Comparison of ENCODE assay signal across 21 mouse cellular contexts in genomic region chr5:73500867-73501440, GRCm38 (mm10). TPM values are rescaled to one million over a fixed set of nuclear protein-coding genes. Genes with fewer than 3 reads are reported as not detected.
DNase-seq lines count a peak whose midpoint lies in the region; ATAC-seq and TF ChIP-seq lines count a peak whose summit lies in the region.
"Had no signal": no experiment of that assay in that cellular context is flagged by ENCODE, and none has a peak within 500 bp of the region (broad histone marks: within the 10 kb centered on the region; RNA-seq: fewer than 3 reads in every experiment).

No protein-coding gene starts in this region.

- H3K4me2 ChIP-seq in forebrain, postnatal 0 days (ENCODE audit: low read depth), result no peak overlapping the region
- H3K4me2 ChIP-seq in forebrain, embryonic 16.5 days (ENCODE audit: low read length), result no peak overlapping the region
- no peak overlapping the region for H3K4me2 ChIP-seq in kidney, embryonic 14.5 days (replicated peaks; ENCODE audit: low read depth, low read length)
- no peak overlapping the region for H3K4me2 ChIP-seq in liver, postnatal 0 days (ENCODE audit: low read depth, low read length)
- H3K4me2 ChIP-seq: embryonic facial prominence, embryonic 12.5 days; limb, embryonic 13.5 days; lung, embryonic 15.5 days; midbrain, embryonic 12.5 days had no signal

- TF ChIP-seq EP300 in liver, postnatal 0 days (IDR thresholded peaks at IDR 0.05; ENCODE audit: low read depth), result no peak

- no peak for TF ChIP-seq POLR2A in kidney, adult 2 months (IDR thresholded peaks at IDR 0.05; ENCODE audit: low read depth, low read length)

- H3K9me3 ChIP-seq in forebrain, postnatal 0 days (ENCODE audit: low read length), result no peaks in the 10 kb centered on the region
- H3K9me3 ChIP-seq in forebrain, embryonic 16.5 days (ENCODE audit: control insufficient read depth, low read length), result no peaks in the 10 kb centered on the region
- no peaks in the 10 kb centered on the region for H3K9me3 ChIP-seq in kidney, embryonic 14.5 days (ENCODE audit: control insufficient read depth, low read length)
- no peaks in the 10 kb centered on the region for H3K9me3 ChIP-seq in liver, postnatal 0 days (ENCODE audit: low read length)
- H3K9me3 ChIP-seq: embryonic facial prominence, embryonic 12.5 days; limb, embryonic 13.5 days; lung, embryonic 15.5 days; midbrain, embryonic 12.5 days had no signal

- H3K4me1 ChIP-seq in forebrain, postnatal 0 days (ENCODE audit: insufficient read depth), result peaks cover 3% of the 10 kb centered on the region; the same call in 1 of the 2 replicates
- peaks cover 6% of the 10 kb centered on the region for H3K4me1 ChIP-seq in forebrain, embryonic 16.5 days (replicated peaks; ENCODE audit: control insufficient read depth, insufficient read depth, low read length)
- peaks cover 33% of the 10 kb centered on the region for H3K4me1 ChIP-seq in kidney, adult 2 months (ENCODE audit: control insufficient read depth, insufficient read depth, low read length)
- no peaks in the 10 kb centered on the region for H3K4me1 ChIP-seq in kidney, embryonic 14.5 days (ENCODE audit: control insufficient read depth, insufficient read depth, low read length)
- H3K4me1 ChIP-seq in liver, postnatal 0 days (ENCODE audit: insufficient read depth), result peaks cover 2% of the 10 kb centered on the region; the same call in 1 of the 2 replicates
- H3K4me1 ChIP-seq: midbrain, embryonic 12.5 days had no signal

- no peaks in the 10 kb centered on the region for H3K36me3 ChIP-seq in forebrain, postnatal 0 days (ENCODE audit: insufficient read depth)
- no peaks in the 10 kb centered on the region for H3K36me3 ChIP-seq in forebrain, embryonic 16.5 days (ENCODE audit: control insufficient read depth, insufficient read depth)
- H3K36me3 ChIP-seq in kidney, adult 2 months (ENCODE audit: control insufficient read depth, insufficient read depth, low read length), result no peaks in the 10 kb centered on the region
- no peaks in the 10 kb centered on the region for H3K36me3 ChIP-seq in kidney, embryonic 14.5 days (ENCODE audit: control insufficient read depth, insufficient read depth, low read length)
- H3K36me3 ChIP-seq in liver, postnatal 0 days (replicated peaks; ENCODE audit: insufficient read depth, low read length), result no peaks in the 10 kb centered on the region
- H3K36me3 ChIP-seq: embryonic facial prominence, embryonic 12.5 days; limb, embryonic 13.5 days; lung, embryonic 15.5 days; midbrain, embryonic 12.5 days had no signal

- WGBS in forebrain, postnatal 0 days, result 87% methylated on average over 7 of the region's 7 CpGs
- WGBS in forebrain, embryonic 16.5 days, result 78% methylated on average over 7 of the region's 7 CpGs
- WGBS in kidney, adult 2 months, result 69% methylated on average over 7 of the region's 7 CpGs
- 90% methylated on average over 7 of the region's 7 CpGs for WGBS in kidney, embryonic 14.5 days
- 69% methylated on average over 7 of the region's 7 CpGs for WGBS in liver, postnatal 0 days (ENCODE audit: insufficient replicate concordance)

- ATAC-seq in forebrain, postnatal 0 days, result 0 out of 2 replicates have a peak, but pooled peaks have one; percentile 8
- no peak for ATAC-seq in forebrain, embryonic 16.5 days
- no peak for ATAC-seq in kidney, embryonic 14.5 days (ENCODE audit: low FRiP score, low TSS enrichment)
- peak; percentile 68 for ATAC-seq in liver, postnatal 0 days

- DNase-seq in forebrain, postnatal 0 days, result no peak
- peak; percentile 77 for DNase-seq in kidney, adult 2 months
- peak; percentile 66 to 72 for DNase-seq in kidney, adult 8-10 months
- no peak for DNase-seq in liver, postnatal 0 days
- DNase-seq in left cerebral cortex, adult 9 months (ENCODE audit: low spot score in 2 of 2), result no peak
- no peak for DNase-seq in frontal cortex, postnatal 14 days (ENCODE audit: low spot score in 2 of 2)
- DNase-seq: adrenal gland, adult 8-10 months; cerebellum, adult 18-20 months; gastrocnemius, postnatal 10 days; heart, adult 18-20 months; right cerebral cortex, postnatal 25 days; thymus, postnatal 14 days had no signal

- H3K27me3 ChIP-seq in forebrain, postnatal 0 days (ENCODE audit: insufficient read depth, low read length), result no peaks in the 10 kb centered on the region
- H3K27me3 ChIP-seq in forebrain, embryonic 16.5 days (replicated peaks; ENCODE audit: control insufficient read depth, insufficient read depth, low read length), result no peaks in the 10 kb centered on the region
- H3K27me3 ChIP-seq in kidney, adult 2 months (replicated peaks; ENCODE audit: control insufficient read depth, insufficient read depth, low read length), result no peaks in the 10 kb centered on the region
- no peaks in the 10 kb centered on the region for H3K27me3 ChIP-seq in kidney, embryonic 14.5 days (ENCODE audit: control insufficient read depth, insufficient read depth, low read length)
- no peaks in the 10 kb centered on the region for H3K27me3 ChIP-seq in liver, postnatal 0 days (ENCODE audit: insufficient read depth, low read length)
- H3K27me3 ChIP-seq: CH12.LX; embryonic facial prominence, embryonic 12.5 days; limb, embryonic 13.5 days; lung, embryonic 15.5 days; midbrain, embryonic 12.5 days had no signal

- no peak overlapping the region for H3K9ac ChIP-seq in forebrain, postnatal 0 days
- no peak overlapping the region for H3K9ac ChIP-seq in forebrain, embryonic 16.5 days (replicated peaks; ENCODE audit: low read depth, low read length)
- H3K9ac ChIP-seq in kidney, embryonic 14.5 days (ENCODE audit: low read depth, low read length), result no peak overlapping the region
- no peak overlapping the region for H3K9ac ChIP-seq in liver, postnatal 0 days (replicated peaks)
- H3K9ac ChIP-seq: embryonic facial prominence, embryonic 12.5 days; limb, embryonic 13.5 days; lung, embryonic 15.5 days; midbrain, embryonic 12.5 days had no signal

- H3K4me3 ChIP-seq in forebrain, postnatal 0 days (ENCODE audit: low read depth, low read length), result no peak overlapping the region
- H3K4me3 ChIP-seq in forebrain, embryonic 16.5 days (replicated peaks; ENCODE audit: low read length), result no peak overlapping the region
- H3K4me3 ChIP-seq in kidney, adult 2 months (ENCODE audit: insufficient read depth, low read depth, low read length), result no peak overlapping the region
- no peak overlapping the region for H3K4me3 ChIP-seq in kidney, embryonic 14.5 days (ENCODE audit: low read length)
- H3K4me3 ChIP-seq in liver, postnatal 0 days (ENCODE audit: low read depth, low read length), result no peak overlapping the region
- H3K4me3 ChIP-seq: embryonic facial prominence, embryonic 12.5 days; left cerebral cortex, adult 2 months; limb, embryonic 13.5 days; lung, embryonic 15.5 days; midbrain, embryonic 12.5 days had no signal

- no peak overlapping the region for H3K27ac ChIP-seq in forebrain, postnatal 0 days (ENCODE audit: low read depth, low read length)
- no peak overlapping the region for H3K27ac ChIP-seq in forebrain, embryonic 16.5 days (ENCODE audit: low read length)
- no peak overlapping the region for H3K27ac ChIP-seq in kidney, adult 2 months (ENCODE audit: insufficient read depth, low read depth, low read length)
- no peak overlapping the region for H3K27ac ChIP-seq in kidney, embryonic 14.5 days (ENCODE audit: low read depth, low read length)
- H3K27ac ChIP-seq in liver, postnatal 0 days (ENCODE audit: low read depth), result no peak overlapping the region
- H3K27ac ChIP-seq: embryonic facial prominence, embryonic 12.5 days; left cerebral cortex, adult 2 months; lung, embryonic 15.5 days; macrophage; midbrain, embryonic 12.5 days had no signal

- no peak for TF ChIP-seq CTCF in forebrain, postnatal 0 days (IDR thresholded peaks at IDR 0.05; ENCODE audit: low read depth)
- TF ChIP-seq CTCF in kidney, adult 2 months (conservative IDR thresholded peaks at IDR 0.05; ENCODE audit: insufficient read depth, insufficient read length, low read depth, low read length), result no peak
- TF ChIP-seq CTCF in liver, postnatal 0 days (IDR thresholded peaks at IDR 0.05; ENCODE audit: low read depth), result no peak

RNA-seq across cellular contexts. Expression of gene Dcun1d4, which starts 20.2 kb away (rescaled TPM):
- 27.4 and 28.2 TPM in 2 replicates for total RNA-seq in forebrain, postnatal 0 days (2014; rRNA removed)
- polyA plus RNA-seq in forebrain, postnatal 0 days (2015; fragmentation: Nextera tagmentation; extraction: Ambion mirVana), result 33.7 and 42.4 TPM in 2 replicates
- polyA plus RNA-seq in forebrain, embryonic 16.5 days (2015; fragmentation: Nextera tagmentation; extraction: Ambion mirVana), result 46.5 and 51.4 TPM in 2 replicates
- 12.3 and 14.2 TPM in 2 replicates for polyA plus RNA-seq in kidney, adult 2 months (2012; rRNA removed)
- 21.0 and 29.8 TPM in 2 replicates for polyA plus RNA-seq in kidney, embryonic 14.5 days (2014; fragmentation: Nextera tagmentation; extraction: Ambion mirVana)
- 4.1 and 5.7 TPM in 2 replicates for polyA plus RNA-seq in liver, postnatal 0 days (2015; fragmentation: Nextera tagmentation; extraction: Ambion mirVana)

Comparison
In these comparisons a context has a peak if more than half of its experiments do, and no peak if none do; other contexts are left out.
1. ATAC-seq: peak in forebrain, postnatal 0 days (single experiment) and liver, postnatal 0 days (single experiment); none in forebrain, embryonic 16.5 days (single experiment) and kidney, embryonic 14.5 days (single experiment).
2. DNase-seq: peak in kidney, adult 2 months (single experiment) and kidney, adult 8-10 months (2 of 2); none in forebrain, postnatal 0 days (single experiment), liver, postnatal 0 days (single experiment), left cerebral cortex, adult 9 months (0 of 2) and frontal cortex, postnatal 14 days (0 of 2).